Mouse (Mus musculus) neural tube, embryonic 11.5 days (tissue): ENCODE measurements around the gene B3gnt6. TPM values are rescaled to one million over a fixed set of nuclear protein-coding genes. Genes with fewer than 3 reads are reported as not detected.

Experiments
- ATAC-seq: fragments of 200-750 bp; cut with Nextera tagmentation; 2 replicates; pipeline ENCODE4 v1.8.0; 2017; ENCODE audit warnings: moderate number of reproducible peaks, mild to moderate bottlenecking, moderate TSS enrichment, moderate library complexity; ENCODE audit not compliant: insufficient read depth, low FRiP score, low TSS enrichment
- DNase-seq: peaks from one replicate; pipeline ENCODE4 v3.0.0-alpha.2; 2015; ENCODE audit warnings: low spot score
- H3K27ac ChIP-seq: fragments of 300-500 bp; sonication (generic); 2 replicates; pipeline ENCODE4 v1.5.1; 2014; ENCODE audit warnings: low read depth, mild to moderate bottlenecking, low read length
- H3K27me3 ChIP-seq: fragments of 300-500 bp; sonication (generic); 2 replicates; pipeline ENCODE4 v1.6.1; 2014; ENCODE audit warnings: mild to moderate bottlenecking, low read length, mixed read lengths; ENCODE audit not compliant: control insufficient read depth, insufficient read depth
- H3K36me3 ChIP-seq: fragments of 300-500 bp; sonication (generic); 2 replicates; pipeline ENCODE4 v1.6.1; 2014; ENCODE audit warnings: mild to moderate bottlenecking, low read length, moderate library complexity, mixed read lengths; ENCODE audit not compliant: control insufficient read depth, insufficient read depth
- H3K4me1 ChIP-seq: fragments of 300-500 bp; sonication (generic); 2 replicates; pipeline ENCODE4 v1.6.1; 2014; ENCODE audit warnings: low read length, mixed read lengths; ENCODE audit not compliant: control insufficient read depth, insufficient read depth
- H3K4me2 ChIP-seq: fragments of 300-500 bp; sonication (generic); 2 replicates; pipeline ENCODE4 v1.6.1; 2014; ENCODE audit warnings: low read depth, mild to moderate bottlenecking, moderate library complexity
- H3K4me3 ChIP-seq: fragments of 300-500 bp; sonication (generic); 2 replicates; pipeline ENCODE4 v1.5.1; 2014; ENCODE audit warnings: low read depth, low read length
- H3K9ac ChIP-seq: fragments of 300-500 bp; sonication (generic); 2 replicates; pipeline ENCODE4 v1.6.1; 2014; ENCODE audit warnings: mild to moderate bottlenecking, low read length
- H3K9me3 ChIP-seq: fragments of 300-500 bp; sonication (generic); 2 replicates; pipeline ENCODE4 v1.6.1; 2016; ENCODE audit warnings: low read length; ENCODE audit not compliant: control insufficient read depth
- WGBS: fragments of 180-500 bp; shearing (Covaris S2); extraction: QIAGEN DNeasy Blood & Tissue Kit; methylation state at CpG from one replicate; pipeline ENCODE4 v1.1.7; 2014; 5-methylcytosine and 5-hydroxymethylcytosine counted together
- polyA plus RNA-seq: library from polyadenylated mRNA; unstranded; fragments of >200 nt; fragmentation: Nextera tagmentation; extraction: Ambion mirVana; gene quantifications from 2 replicates; pipeline ENCODE4 v1.2.1, GENCODE M21; 2014

The B3gnt6 gene
- polyA plus RNA-seq = 0.16 and 0.39 TPM in 2 replicates

- H3K9ac ChIP-seq = no peak within 1 kb of the TSS
- ATAC-seq = no peak
- H3K4me1 ChIP-seq = peaks cover under 1% of the 10 kb centered on the region; the same call in 1 of the 2 replicates
- peaks cover 21% of the 10 kb centered on the region for H3K27me3 ChIP-seq
- H3K9me3 ChIP-seq = no peaks in the 10 kb centered on the region
- DNase-seq = no peak
- H3K4me2 ChIP-seq = no peak within 1 kb of the TSS
- no peak within 1 kb of the TSS for H3K27ac ChIP-seq
- no peaks in the 10 kb centered on the region for H3K36me3 ChIP-seq
- 91% methylated on average over 4 of the region's 4 CpGs for WGBS
- H3K4me3 ChIP-seq = no peak within 1 kb of the TSS
Observed at GRCm38 (mm10) chr7:98199381-98199780, at the start of gene B3gnt6. Gene B3gnt6 (minus strand): TSS chr7:98199481.

GRCm38 (mm10) chr7:98236686-98237359 lies 37.5 kb upstream of the B3gnt6 start:
- 87% methylated on average over 3 of the region's 3 CpGs for WGBS
- Histone ChIP-seq H3K4me1 (no peaks in the 10 kb centered on the region), H3K27me3 (no peaks in the 10 kb centered on the region), H3K4me2 (no peak overlapping the region), H3K4me3 (no peak overlapping the region), H3K36me3 (no peaks in the 10 kb centered on the region), H3K9me3 (no peaks in the 10 kb centered on the region), H3K27ac (no peak overlapping the region), H3K9ac (no peak overlapping the region)
- ATAC-seq (no peak), DNase-seq (no peak)

DNA sequence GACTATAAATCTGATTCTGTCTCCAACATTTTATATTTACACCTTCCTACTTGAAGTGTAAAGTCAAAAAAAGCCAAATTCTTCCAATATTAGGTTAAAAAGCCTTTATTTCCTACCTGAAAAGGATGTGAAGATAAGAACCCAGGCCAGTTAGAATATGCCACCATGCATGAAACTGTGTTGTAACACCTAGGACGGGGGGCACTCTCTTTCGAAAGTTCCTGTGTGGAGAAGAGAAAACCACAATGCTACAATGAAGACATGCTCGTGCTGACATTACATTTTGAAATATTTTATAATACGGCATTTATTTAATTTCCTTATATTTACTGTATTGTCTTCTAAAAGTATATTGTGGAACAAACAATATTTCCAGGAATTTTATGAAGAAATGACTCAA lies 24.5 kb upstream of the B3gnt6 start:
- no peak for ATAC-seq
- no peak overlapping the region for H3K4me3 ChIP-seq
- WGBS = 94% methylated on average over 4 of the region's 4 CpGs

DNA sequence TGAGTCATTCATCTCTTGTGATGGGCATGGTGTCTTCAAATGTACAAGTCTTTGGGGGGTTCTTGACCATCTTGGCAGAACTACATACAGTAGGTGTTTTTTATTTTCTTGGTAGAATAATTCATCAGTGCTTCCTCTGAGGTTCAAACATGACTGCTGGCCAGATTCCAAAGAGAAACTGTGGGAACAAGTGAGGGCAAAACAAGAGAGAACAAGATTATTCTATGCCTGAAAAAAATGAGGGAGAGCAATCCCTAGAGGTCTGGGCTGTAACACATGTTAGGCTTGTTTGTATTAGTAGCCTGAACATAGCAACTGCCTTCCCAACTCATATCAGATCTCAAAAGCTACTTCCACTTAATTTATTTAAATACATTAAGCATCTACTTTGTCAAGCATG lies 17.4 kb upstream of the B3gnt6 start:
- no peak overlapping the region for H3K4me3 ChIP-seq
- no peak overlapping the region for H3K4me2 ChIP-seq
- H3K9ac ChIP-seq = no peak overlapping the region
- no peaks in the 10 kb centered on the region for H3K27me3 ChIP-seq
- no peak overlapping the region for H3K27ac ChIP-seq
- H3K9me3 ChIP-seq = no peaks in the 10 kb centered on the region
- DNase-seq = no peak
- no peaks in the 10 kb centered on the region for H3K4me1 ChIP-seq
- no peaks in the 10 kb centered on the region for H3K36me3 ChIP-seq
- no peak for ATAC-seq

More for the DNA sequence above, 24.5 kb upstream of the B3gnt6 start:
- no peak overlapping the region for H3K4me2 ChIP-seq
- DNase-seq = no peak
- no peak overlapping the region for H3K9ac ChIP-seq
- no peaks in the 10 kb centered on the region for H3K27me3 ChIP-seq
- no peaks in the 10 kb centered on the region for H3K9me3 ChIP-seq
- no peak overlapping the region for H3K27ac ChIP-seq
- no peaks in the 10 kb centered on the region for H3K36me3 ChIP-seq
- no peaks in the 10 kb centered on the region for H3K4me1 ChIP-seq

GRCm38 (mm10) chr7:98202946-98203345 lies 3.7 kb upstream of the B3gnt6 start:
- no peak for ATAC-seq
- H3K4me3 ChIP-seq = no peak overlapping the region
- no peak overlapping the region for H3K9ac ChIP-seq
- H3K27me3 ChIP-seq = no peaks in the 10 kb centered on the region
- WGBS = 85% methylated on average over 4 of the region's 4 CpGs
- H3K36me3 ChIP-seq = no peaks in the 10 kb centered on the region
- H3K4me1 ChIP-seq = no peaks in the 10 kb centered on the region
- no peak for DNase-seq
- no peak overlapping the region for H3K27ac ChIP-seq
- H3K9me3 ChIP-seq = no peaks in the 10 kb centered on the region
- H3K4me2 ChIP-seq = no peak overlapping the region

DNA sequence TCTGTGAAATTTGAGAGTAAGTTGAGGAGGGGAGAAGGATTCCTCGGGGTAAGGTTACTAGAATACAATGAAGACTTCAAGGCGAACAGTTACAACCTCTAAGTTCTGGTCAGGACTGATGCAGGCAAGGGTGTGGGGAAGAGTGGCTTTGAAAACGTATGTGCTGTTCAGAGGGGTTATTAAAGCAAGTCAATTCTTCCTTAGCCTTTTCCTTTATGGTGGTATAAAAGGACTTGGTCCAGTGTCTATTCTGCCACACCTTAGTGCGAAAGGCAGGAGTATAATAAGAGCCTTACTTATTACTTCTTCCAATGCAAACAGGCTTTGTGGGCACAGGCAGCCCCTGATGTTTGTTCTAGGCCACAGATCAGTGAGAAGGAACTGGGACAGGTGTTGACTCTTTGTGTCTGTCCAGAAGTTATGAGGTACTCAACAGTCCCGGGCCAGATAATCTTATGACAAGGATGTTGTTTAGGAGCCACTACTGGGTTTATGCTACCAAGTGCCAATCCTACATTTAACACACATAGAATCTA lies 2.3 kb upstream of the B3gnt6 start:
- no peaks in the 10 kb centered on the region for H3K4me1 ChIP-seq
- no peak overlapping the region for H3K27ac ChIP-seq
- ATAC-seq (no peak), DNase-seq (no peak)
- 0 out of 2 replicates have a peak, but pooled peaks cover 2% of the 10 kb centered on the region for H3K27me3 ChIP-seq
- H3K4me3 ChIP-seq = no peak overlapping the region
- no peak overlapping the region for H3K9ac ChIP-seq
- H3K9me3 ChIP-seq = no peaks in the 10 kb centered on the region
- WGBS = 72% methylated on average over 5 of the region's 5 CpGs
- no peaks in the 10 kb centered on the region for H3K36me3 ChIP-seq
- no peak overlapping the region for H3K4me2 ChIP-seq

DNA sequence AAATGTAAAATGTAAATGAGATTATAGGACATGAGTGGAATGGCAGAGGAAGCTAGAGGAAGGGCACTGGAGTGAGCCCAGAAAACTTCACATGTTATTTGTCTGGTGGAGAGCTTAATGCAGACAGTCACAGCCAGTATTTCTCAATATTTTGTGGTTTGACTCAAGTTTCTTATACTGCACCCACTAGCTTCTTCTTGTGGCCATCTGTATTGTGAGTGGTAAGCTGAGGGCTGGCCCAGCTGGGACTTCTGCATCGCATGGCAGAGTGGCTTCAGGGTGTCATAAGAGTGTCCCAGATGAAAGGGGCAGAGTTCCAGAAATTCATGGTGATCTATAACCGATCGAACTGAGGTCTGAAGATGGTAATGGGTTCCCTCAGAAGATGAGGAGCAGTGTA lies 1.1 kb upstream of the B3gnt6 start:
- H3K9ac ChIP-seq = no peak overlapping the region
- H3K36me3 ChIP-seq = no peaks in the 10 kb centered on the region
- DNase-seq = no peak
- no peak overlapping the region for H3K27ac ChIP-seq
- WGBS = 96% methylated on average over 3 of the region's 3 CpGs
- H3K4me1 ChIP-seq = no peaks in the 10 kb centered on the region
- no peak overlapping the region for H3K4me3 ChIP-seq
- no peaks in the 10 kb centered on the region for H3K9me3 ChIP-seq
- no peak overlapping the region for H3K4me2 ChIP-seq
- H3K27me3 ChIP-seq = peaks cover 11% of the 10 kb centered on the region
- no peak for ATAC-seq

- DNase-seq (no peak), ATAC-seq (no peak)
- H3K27ac ChIP-seq = no peak overlapping the region
- no peak overlapping the region for H3K9ac ChIP-seq
- H3K4me2 ChIP-seq = no peak overlapping the region
- no peaks in the 10 kb centered on the region for H3K9me3 ChIP-seq
- WGBS = 43% methylated on average over 10 of the region's 10 CpGs
- H3K4me3 ChIP-seq = no peak overlapping the region
- peaks cover 10% of the 10 kb centered on the region for H3K4me1 ChIP-seq
- H3K27me3 ChIP-seq = peaks cover 47% of the 10 kb centered on the region
- H3K36me3 ChIP-seq = no peaks in the 10 kb centered on the region
Observed at GRCm38 (mm10) chr7:98195151-98195801, 4.0 kb downstream of the B3gnt6 start.
